Mouse (Mus musculus): ENCODE results near the gene Tubgcp6. TPM values are rescaled to one million over a fixed set of nuclear protein-coding genes. Genes with fewer than 3 reads are reported as not detected.

Tubgcp6 gene
- polyA plus RNA-seq, 1 experiment from 2014 or later = 18.3 TPM

- WGBS = 1% methylated on average over 27 of the region's 27 CpGs
These were observed 23.6 kb upstream of the Tubgcp6 start for GRCm38 (mm10) chr15:89146537-89146936.

DNA sequence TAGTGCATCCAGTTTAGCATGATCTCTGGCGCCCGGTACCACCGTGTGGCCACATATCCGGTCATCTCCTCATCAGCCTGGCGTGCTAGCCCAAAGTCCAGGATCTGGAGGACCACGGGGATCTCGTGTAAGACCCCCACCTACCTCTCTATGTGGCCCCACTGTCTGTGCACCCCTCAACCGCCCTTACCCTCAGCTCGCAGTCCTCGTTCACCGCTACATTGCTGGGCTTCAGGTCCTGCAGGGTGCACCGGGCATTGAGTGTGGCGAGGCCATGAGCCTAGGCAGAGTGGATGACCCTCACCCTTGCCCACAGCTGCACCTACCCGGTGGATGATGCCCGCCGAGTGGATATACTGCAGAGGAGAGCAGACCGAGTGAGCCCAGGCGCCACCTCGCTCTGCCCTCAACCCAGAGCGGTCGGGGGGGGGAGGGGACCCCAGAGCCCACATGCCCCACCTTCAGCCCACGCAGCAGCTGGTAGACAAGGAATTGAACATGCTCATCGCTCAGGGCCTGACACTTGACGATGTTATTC, 23.0 kb upstream of the Tubgcp6 start:
- Histone ChIP-seq H3K9me3 (ENCODE audit: control insufficient read depth, low read length) (no peaks in the 10 kb centered on the region), H3K27ac (ENCODE audit: low read depth, low read length) (no peak overlapping the region), H3K36me3 (ENCODE audit: control insufficient read depth, insufficient read depth, low read length) (0 out of 2 replicates have a peak, but pooled peaks cover 9% of the 10 kb centered on the region), H3K4me3 (ENCODE audit: low read depth, low read length) (peak overlapping the region; percentile 79), H3K27me3 (ENCODE audit: control insufficient read depth, insufficient read depth, low read length) (0 out of 2 replicates have a peak, but pooled peaks cover 2% of the 10 kb centered on the region), H3K9ac (replicated peaks; ENCODE audit: low read depth, low read length) (no peak overlapping the region), H3K4me2 (ENCODE audit: low read depth, low read length) (peak overlapping the region; percentile 87), H3K4me1 (ENCODE audit: control insufficient read depth, insufficient read depth, low read length) (peaks cover 24% of the 10 kb centered on the region)
- WGBS = 81% methylated on average over 24 of the region's 24 CpGs
- no peak for ATAC-seq (ENCODE audit: low read depth)

More at GRCm38 (mm10) chr15:89146537-89146936, 23.6 kb upstream of the Tubgcp6 start:
- ATAC-seq (ENCODE audit: low read depth) = peak; percentile 36; the same call in 1 of the 2 replicates
- Histone ChIP-seq H3K4me2 (ENCODE audit: low read depth, low read length) (peak overlapping the region; percentile 87), H3K9ac (replicated peaks; ENCODE audit: low read depth, low read length) (peak overlapping the region; percentile 63), H3K4me3 (ENCODE audit: low read depth, low read length) (peak overlapping the region; percentile 79), H3K36me3 (ENCODE audit: control insufficient read depth, insufficient read depth, low read length) (0 out of 2 replicates have a peak, but pooled peaks cover 9% of the 10 kb centered on the region), H3K9me3 (ENCODE audit: control insufficient read depth, low read length) (no peaks in the 10 kb centered on the region), H3K27me3 (ENCODE audit: control insufficient read depth, insufficient read depth, low read length) (no peaks in the 10 kb centered on the region), H3K4me1 (ENCODE audit: control insufficient read depth, insufficient read depth, low read length) (peaks cover 23% of the 10 kb centered on the region), H3K27ac (ENCODE audit: low read depth, low read length) (peak overlapping the region; percentile 70)

DNA sequence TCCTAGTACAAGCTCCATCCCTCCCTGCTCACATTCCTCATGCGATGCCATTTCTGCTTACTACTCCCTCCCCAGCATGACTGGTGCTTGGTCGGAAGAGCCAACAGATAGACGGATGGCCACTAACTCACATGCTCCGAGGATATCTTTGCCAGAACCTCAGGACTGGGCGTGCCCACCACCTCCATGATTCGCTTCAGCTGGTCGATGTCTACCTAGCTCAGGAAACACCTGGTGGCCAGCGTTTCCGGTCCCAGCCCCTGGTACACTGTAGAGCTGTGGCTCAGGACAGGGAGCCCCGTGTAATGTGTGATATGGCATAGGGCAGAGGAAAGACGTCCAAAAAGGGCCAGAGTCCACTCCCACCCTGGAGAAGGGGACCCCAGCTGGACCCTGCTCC, 22.1 kb upstream of the Tubgcp6 start:
- Histone ChIP-seq H3K4me2 (ENCODE audit: low read depth, low read length) (no peak overlapping the region), H3K9ac (replicated peaks; ENCODE audit: low read depth, low read length) (no peak overlapping the region), H3K4me1 (ENCODE audit: control insufficient read depth, insufficient read depth, low read length) (peaks cover 31% of the 10 kb centered on the region), H3K27ac (ENCODE audit: low read depth, low read length) (no peak overlapping the region), H3K4me3 (ENCODE audit: low read depth, low read length) (no peak overlapping the region), H3K36me3 (ENCODE audit: control insufficient read depth, insufficient read depth, low read length) (0 out of 2 replicates have a peak, but pooled peaks cover 9% of the 10 kb centered on the region), H3K27me3 (ENCODE audit: control insufficient read depth, insufficient read depth, low read length) (peaks cover 6% of the 10 kb centered on the region; the same call in 1 of the 2 replicates), H3K9me3 (ENCODE audit: control insufficient read depth, low read length) (no peaks in the 10 kb centered on the region)
- ATAC-seq (ENCODE audit: low read depth) = no peak
- WGBS = 94% methylated on average over 11 of the region's 11 CpGs

GRCm38 (mm10) chr15:89143134-89143533, 20.2 kb upstream of the Tubgcp6 start:
- H3K4me3 ChIP-seq (ENCODE audit: low read depth, low read length) = no peak overlapping the region
- no peak overlapping the region for H3K9ac ChIP-seq (replicated peaks; ENCODE audit: low read depth, low read length)
- H3K4me1 ChIP-seq (ENCODE audit: control insufficient read depth, insufficient read depth, low read length) = peaks cover 30% of the 10 kb centered on the region
- no peak overlapping the region for H3K4me2 ChIP-seq (ENCODE audit: low read depth, low read length)
- H3K27ac ChIP-seq (ENCODE audit: low read depth, low read length) = no peak overlapping the region
- H3K27me3 ChIP-seq (ENCODE audit: control insufficient read depth, insufficient read depth, low read length) = peaks cover 8% of the 10 kb centered on the region; the same call in 1 of the 2 replicates
- H3K9me3 ChIP-seq (ENCODE audit: control insufficient read depth, low read length) = no peaks in the 10 kb centered on the region
- 0 out of 2 replicates have a peak, but pooled peaks cover 9% of the 10 kb centered on the region for H3K36me3 ChIP-seq (ENCODE audit: control insufficient read depth, insufficient read depth, low read length)
- 95% methylated on average over 2 of the region's 2 CpGs for WGBS
- ATAC-seq (ENCODE audit: low read depth) = no peak

- peaks cover 8% of the 10 kb centered on the region; the same call in 1 of the 2 replicates for H3K27me3 ChIP-seq (ENCODE audit: control insufficient read depth, insufficient read depth, low read length)
- H3K27ac ChIP-seq (ENCODE audit: low read depth, low read length) = no peak overlapping the region
- no peaks in the 10 kb centered on the region for H3K9me3 ChIP-seq (ENCODE audit: control insufficient read depth, low read length)
- no peak overlapping the region for H3K9ac ChIP-seq (replicated peaks; ENCODE audit: low read depth, low read length)
- 74% methylated on average over 4 of the region's 4 CpGs for WGBS
- peaks cover 22% of the 10 kb centered on the region for H3K4me1 ChIP-seq (ENCODE audit: control insufficient read depth, insufficient read depth, low read length)
- H3K36me3 ChIP-seq (ENCODE audit: control insufficient read depth, insufficient read depth, low read length) = 0 out of 2 replicates have a peak, but pooled peaks cover 9% of the 10 kb centered on the region
- no peak overlapping the region for H3K4me2 ChIP-seq (ENCODE audit: low read depth, low read length)
- no peak overlapping the region for H3K4me3 ChIP-seq (ENCODE audit: low read depth, low read length)
- ATAC-seq (ENCODE audit: low read depth) = no peak
These were observed 19.0 kb upstream of the Tubgcp6 start for GRCm38 (mm10) chr15:89141905-89142304.

DNA sequence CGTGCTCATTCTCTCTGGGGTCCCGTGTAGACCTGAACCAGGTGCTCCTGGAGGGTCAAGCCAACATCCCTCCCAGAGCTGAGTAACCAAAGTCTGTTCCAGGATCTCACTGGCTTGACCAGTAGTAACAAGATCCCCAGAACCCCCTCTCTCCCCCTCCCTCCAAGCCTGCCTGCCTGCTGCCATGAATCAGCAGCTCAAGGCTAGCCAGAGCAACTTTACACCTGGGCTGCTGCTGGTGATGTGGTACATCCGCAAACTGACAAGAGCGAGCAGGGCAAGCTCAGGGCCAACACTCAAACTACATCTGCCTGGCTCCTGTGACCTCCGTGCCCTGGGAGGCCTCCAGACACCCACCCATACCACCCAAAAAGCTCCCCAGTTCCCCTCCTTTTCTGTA, 18.5 kb upstream of the Tubgcp6 start:
- WGBS = 35% methylated on average over 5 of the region's 5 CpGs
- peaks cover 8% of the 10 kb centered on the region; the same call in 1 of the 2 replicates for H3K27me3 ChIP-seq (ENCODE audit: control insufficient read depth, insufficient read depth, low read length)
- no peak for ATAC-seq (ENCODE audit: low read depth)
- H3K27ac ChIP-seq (ENCODE audit: low read depth, low read length) = no peak overlapping the region
- H3K36me3 ChIP-seq (ENCODE audit: control insufficient read depth, insufficient read depth, low read length) = 0 out of 2 replicates have a peak, but pooled peaks cover 9% of the 10 kb centered on the region
- no peak overlapping the region for H3K4me3 ChIP-seq (ENCODE audit: low read depth, low read length)
- no peak overlapping the region for H3K4me2 ChIP-seq (ENCODE audit: low read depth, low read length)
- H3K4me1 ChIP-seq (ENCODE audit: control insufficient read depth, insufficient read depth, low read length) = peaks cover 17% of the 10 kb centered on the region
- no peaks in the 10 kb centered on the region for H3K9me3 ChIP-seq (ENCODE audit: control insufficient read depth, low read length)
- H3K9ac ChIP-seq (replicated peaks; ENCODE audit: low read depth, low read length) = no peak overlapping the region

- 0 out of 2 replicates have a peak, but pooled peaks cover 9% of the 10 kb centered on the region for H3K36me3 ChIP-seq (ENCODE audit: control insufficient read depth, insufficient read depth, low read length)
- peak within 1 kb of the TSS; percentile 57 for H3K9ac ChIP-seq (replicated peaks; ENCODE audit: low read depth, low read length)
- H3K4me3 ChIP-seq (ENCODE audit: low read depth, low read length) = peak within 1 kb of the TSS; percentile 39
- H3K4me2 ChIP-seq (ENCODE audit: low read depth, low read length) = peak within 1 kb of the TSS; percentile 92
- no peak within 1 kb of the TSS for H3K27ac ChIP-seq (ENCODE audit: low read depth, low read length)
- H3K9me3 ChIP-seq (ENCODE audit: control insufficient read depth, low read length) = no peaks in the 10 kb centered on the region
- peaks cover 13% of the 10 kb centered on the region for H3K4me1 ChIP-seq (ENCODE audit: control insufficient read depth, insufficient read depth, low read length)
- ATAC-seq (ENCODE audit: low read depth) = peak; percentile 29; the same call in 1 of the 2 replicates
- WGBS = under 1% methylated on average over 21 of the region's 21 CpGs
- H3K27me3 ChIP-seq (ENCODE audit: control insufficient read depth, insufficient read depth, low read length) = peaks cover 8% of the 10 kb centered on the region; the same call in 1 of the 2 replicates
These were observed 17.8 kb upstream of the Tubgcp6 start, which contains the start of gene Mapk12 for GRCm38 (mm10) chr15:89140659-89141252. Mapk12 (minus strand) TSS chr15:89140703.

- 0 out of 2 replicates have a peak, but pooled peaks cover 8% of the 10 kb centered on the region for H3K36me3 ChIP-seq (ENCODE audit: control insufficient read depth, insufficient read depth, low read length)
- peak; percentile 45; the same call in 1 of the 2 replicates for ATAC-seq (ENCODE audit: low read depth)
- H3K27me3 ChIP-seq (ENCODE audit: control insufficient read depth, insufficient read depth, low read length) = peaks cover 8% of the 10 kb centered on the region; the same call in 1 of the 2 replicates
- peaks cover 13% of the 10 kb centered on the region for H3K4me1 ChIP-seq (ENCODE audit: control insufficient read depth, insufficient read depth, low read length)
- peak overlapping the region; percentile 92 for H3K4me2 ChIP-seq (ENCODE audit: low read depth, low read length)
- H3K4me3 ChIP-seq (ENCODE audit: low read depth, low read length) = peak overlapping the region; percentile 39
- H3K27ac ChIP-seq (ENCODE audit: low read depth, low read length) = no peak overlapping the region
- H3K9me3 ChIP-seq (ENCODE audit: control insufficient read depth, low read length) = no peaks in the 10 kb centered on the region
- WGBS = under 1% methylated on average over 52 of the region's 53 CpGs
- H3K9ac ChIP-seq (replicated peaks; ENCODE audit: low read depth, low read length) = peak overlapping the region; percentile 57
These were observed 17.2 kb upstream of the Tubgcp6 start for GRCm38 (mm10) chr15:89140048-89140658.

All from neural tube, embryonic 14.5 days (tissue).